Mouse (Mus musculus) MEL (cell line): Measurements from ENCODE around the gene Trappc12. TPM values are rescaled to one million over a fixed set of nuclear protein-coding genes. Genes with fewer than 3 reads are reported as not detected.

Source experiments
- DNase-seq: peaks from one replicate; pipeline ENCODE4 v3.0.0; 2011; ENCODE audit warnings: low read depth, low spot score
- H3K27ac ChIP-seq: 2 replicates; pipeline ENCODE4 v1.5.1; 2012; ENCODE audit warnings: low read depth, mild to moderate bottlenecking, control low read depth, low read length, moderate library complexity; ENCODE audit not compliant: control insufficient read depth
- H3K27me3 ChIP-seq, 2 experiments: fragments of 150-350 bp in 1 of 2; sonication (generic) in 1 of 2; 2 replicates each; pipeline ENCODE4 v1.6.1; 2012; ENCODE audit warnings: low read length in 2 of 2, mild to moderate bottlenecking in 2 of 2, improper control_type of control experiment in 1 of 2, moderate library complexity in 1 of 2; ENCODE audit not compliant: insufficient read depth in 2 of 2, control insufficient read depth in 1 of 2
- H3K36me3 ChIP-seq, 2 experiments: 2 replicates each; pipeline ENCODE4 v1.6.1; 2012 to 2014; ENCODE audit warnings: low read length in 2 of 2, improper control_type of control experiment in 1 of 2, inconsistent platforms in 1 of 2, mild to moderate bottlenecking in 1 of 2; ENCODE audit not compliant: insufficient read depth in 2 of 2, control insufficient read depth in 1 of 2
- H3K4me1 ChIP-seq, 2 experiments: fragments of 150-350 bp in 1 of 2; sonication (generic) in 1 of 2; 2 replicates each; pipeline ENCODE4 v1.6.1; 2012; ENCODE audit warnings: low read length in 2 of 2, improper control_type of control experiment in 1 of 2, mild to moderate bottlenecking in 1 of 2; ENCODE audit not compliant: insufficient read depth in 2 of 2, control insufficient read depth in 1 of 2
- H3K4me3 ChIP-seq, 2 experiments: fragments of 150-350 bp in 1 of 2; sonication (generic) in 1 of 2; 2 replicates each; pipeline ENCODE4 v1.5.1; 2012; ENCODE audit warnings: low read depth in 2 of 2, low read length in 2 of 2, mild to moderate bottlenecking in 2 of 2, moderate library complexity in 2 of 2, control low read depth in 1 of 2, improper control_type of control experiment in 1 of 2; ENCODE audit not compliant: control insufficient read depth in 1 of 2, insufficient read depth in 1 of 2
- H3K79me2 ChIP-seq: 2 replicates; pipeline ENCODE4 v1.6.1; 2012; ENCODE audit warnings: mild to moderate bottlenecking, low read length, moderate library complexity; ENCODE audit not compliant: control insufficient read depth, poor library complexity, insufficient read depth
- H3K9ac ChIP-seq: 2 replicates; pipeline ENCODE4 v1.6.1; 2012; ENCODE audit warnings: low read depth, mild to moderate bottlenecking, control low read depth, low read length, moderate library complexity; ENCODE audit not compliant: control insufficient read depth, poor library complexity, severe bottlenecking
- H3K9me3 ChIP-seq: fragments of 150-350 bp; sonication (generic); replicated peaks from 2 replicates; pipeline ENCODE4 v1.6.1; 2012; ENCODE audit warnings: mild to moderate bottlenecking, low read length, improper control_type of control experiment, moderate library complexity; ENCODE audit not compliant: insufficient read depth
- BHLHE40 ChIP-seq: IDR thresholded peaks from 2 replicates; pipeline ENCODE4 v1.6.1; 2012; ENCODE audit warnings: low read depth, mild to moderate bottlenecking, inconsistent platforms, low read length, improper control_type of control experiment, borderline replicate concordance
- CHD1 ChIP-seq: IDR thresholded peaks from 2 replicates; pipeline ENCODE4 v1.6.1; 2012; ENCODE audit warnings: low read depth, mild to moderate bottlenecking, inconsistent platforms, low read length, improper control_type of control experiment
- CTCF ChIP-seq, 3 experiments: IDR thresholded peaks in 2 of 3; conservative IDR thresholded peaks in 1 of 3; 2 replicates each; pipeline ENCODE4 v1.5.1; 2011 to 2012; ENCODE audit warnings: low read length in 3 of 3, low read depth in 2 of 3, mild to moderate bottlenecking in 2 of 3, improper control_type of control experiment in 1 of 3, inconsistent platforms in 1 of 3, mixed read lengths in 1 of 3, moderate library complexity in 1 of 3; ENCODE audit not compliant: control insufficient read depth in 1 of 3, insufficient read depth in 1 of 3, poor library complexity in 1 of 3, severe bottlenecking in 1 of 3
- ELF1 ChIP-seq: IDR thresholded peaks from 2 replicates; pipeline ENCODE4 v1.6.1; 2014; ENCODE audit warnings: low read depth, mild to moderate bottlenecking, inconsistent platforms, low read length, improper control_type of control experiment, moderate library complexity
- EP300 ChIP-seq, 2 experiments: IDR thresholded peaks; 2 replicates each; pipeline ENCODE4 v1.6.1; 2011; ENCODE audit warnings: improper control_type of control experiment in 2 of 2, low read length in 2 of 2, low read depth in 1 of 2, mild to moderate bottlenecking in 1 of 2
- GABPA ChIP-seq: IDR thresholded peaks from 2 replicates; pipeline ENCODE4 v1.6.1; 2012; ENCODE audit warnings: low read depth, mild to moderate bottlenecking, inconsistent platforms, low read length, improper control_type of control experiment, moderate library complexity
- GATA1 ChIP-seq: IDR thresholded peaks from 2 replicates; pipeline ENCODE4 v1.6.1; 2011; ENCODE audit warnings: low read depth, low read length, improper control_type of control experiment
- HCFC1 ChIP-seq: IDR thresholded peaks from 2 replicates; pipeline ENCODE4 v1.6.1; 2012; ENCODE audit warnings: low read depth, mild to moderate bottlenecking, inconsistent platforms, low read length, improper control_type of control experiment, moderate library complexity
- MAFK ChIP-seq: IDR thresholded peaks from 2 replicates; pipeline ENCODE4 v1.6.1; 2011; ENCODE audit warnings: low read depth, mild to moderate bottlenecking, low read length, improper control_type of control experiment, borderline replicate concordance
- MAX ChIP-seq: IDR thresholded peaks from 2 replicates; pipeline ENCODE4 v1.6.1; 2011; ENCODE audit warnings: low read length, improper control_type of control experiment
- MAZ ChIP-seq: IDR thresholded peaks from 2 replicates; pipeline ENCODE4 v1.6.1; 2012; ENCODE audit warnings: low read depth, mild to moderate bottlenecking, inconsistent platforms, low read length, improper control_type of control experiment
- MYB ChIP-seq: IDR thresholded peaks from 2 replicates; pipeline ENCODE4 v1.6.1; 2011; ENCODE audit warnings: mild to moderate bottlenecking, low read depth, low read length, improper control_type of control experiment
- NRF1 ChIP-seq: IDR thresholded peaks from 2 replicates; pipeline ENCODE4 v1.6.1; 2014; ENCODE audit warnings: low read depth, mild to moderate bottlenecking, inconsistent platforms, low read length, improper control_type of control experiment, moderate library complexity; ENCODE audit not compliant: poor library complexity, insufficient read depth, severe bottlenecking
- POLR2A ChIP-seq, 2 experiments: IDR thresholded peaks; 2 replicates each; pipeline ENCODE4 v1.6.1; 2011 to 2012; ENCODE audit warnings: low read length in 2 of 2, mild to moderate bottlenecking in 2 of 2, control low read depth in 1 of 2, improper control_type of control experiment in 1 of 2, low read depth in 1 of 2, moderate library complexity in 1 of 2; ENCODE audit not compliant: control insufficient read depth in 1 of 2, insufficient read depth in 1 of 2, poor library complexity in 1 of 2
- POLR2AphosphoS5 ChIP-seq: IDR thresholded peaks from 2 replicates; pipeline ENCODE4 v1.6.1; 2012; ENCODE audit warnings: low read depth, borderline replicate concordance, mild to moderate bottlenecking, inconsistent platforms, low read length, moderate library complexity, mixed read lengths
- SMC3 ChIP-seq: IDR thresholded peaks from 2 replicates; pipeline ENCODE4 v1.6.1; 2011; ENCODE audit warnings: low read depth, low read length, improper control_type of control experiment
- TBP ChIP-seq: IDR thresholded peaks from 2 replicates; pipeline ENCODE4 v1.8.0; 2011; ENCODE audit warnings: low read depth, low read length, improper control_type of control experiment
- TCF12 ChIP-seq: IDR thresholded peaks from 2 replicates; pipeline ENCODE4 v1.6.1; 2014; ENCODE audit warnings: low read depth, mild to moderate bottlenecking, inconsistent platforms, low read length, improper control_type of control experiment, moderate library complexity
- UBTF ChIP-seq: IDR thresholded peaks from 2 replicates; pipeline ENCODE4 v1.6.1; 2012; ENCODE audit warnings: low read depth, mild to moderate bottlenecking, inconsistent platforms, low read length, improper control_type of control experiment, moderate library complexity, borderline replicate concordance; ENCODE audit not compliant: insufficient read depth
- ZKSCAN1 ChIP-seq: IDR thresholded peaks from 2 replicates; pipeline ENCODE4 v1.6.1; 2012; ENCODE audit warnings: low read depth, mild to moderate bottlenecking, inconsistent platforms, low read length, improper control_type of control experiment, moderate library complexity
- ZMIZ1 ChIP-seq: IDR thresholded peaks from 2 replicates; pipeline ENCODE4 v1.6.1; 2012; ENCODE audit warnings: low read depth, mild to moderate bottlenecking, inconsistent platforms, low read length, improper control_type of control experiment, moderate library complexity
- polyA plus RNA-seq, 2 experiments: library from polyadenylated mRNA; stranded (reverse) in 1 of 2; unstranded in 1 of 2; fragments of >175 nt in 1 of 2; fragments of >200 nt in 1 of 2; gene quantifications; 2 replicates each; pipeline versions ENCODE4 v1.2.1 to v1.2.4; 2012; ENCODE audit warnings: low replicate concordance in 2 of 2, low read depth in 1 of 2; ENCODE audit not compliant: insufficient read length in 2 of 2, insufficient read depth in 1 of 2, missing spikeins in 1 of 2
- total RNA-seq: library from RNA; depleted of rRNA; stranded (reverse); fragments of 300-350 nt; gene quantifications from 2 replicates; pipeline ENCODE4 v1.2.3, GENCODE M21; 2012

Gene Trappc12
- total and polyA plus RNA-seq, 3 experiments: 31.1 to 35.1 TPM; not detected in 1

- Histone ChIP-seq H3K4me1 (no peaks in the 10 kb centered on the region), H3K27me3 (no peaks in the 10 kb centered on the region), H3K79me2 (no peaks in the 10 kb centered on the region), H3K4me3 (no peak overlapping the region), H3K27ac (no peak overlapping the region), H3K9me3 (no peaks in the 10 kb centered on the region)
- peak; percentile 19 for DNase-seq
- TF ChIP-seq GABPA: no peak
- no peak for TF ChIP-seq GATA1
- no peak for TF ChIP-seq MAX
- no peak for TF ChIP-seq ELF1
- no peak for TF ChIP-seq SMC3
- no peak for TF ChIP-seq HCFC1
- TF ChIP-seq MAFK: no peak
- TF ChIP-seq, all 39 proteins: peak for 0
- no peak overlapping the region for H3K9ac ChIP-seq
- no peaks in the 10 kb centered on the region for H3K36me3 ChIP-seq
These were observed 44.8 kb upstream of the Trappc12 start for GRCm38 (mm10) chr12:28795041-28795440.

GRCm38 (mm10) chr12:28793715-28794114 is 43.4 kb upstream of the Trappc12 start:
- Histone ChIP-seq H3K27ac (no peak overlapping the region), H3K9me3 (no peaks in the 10 kb centered on the region), H3K27me3 (no peaks in the 10 kb centered on the region), H3K36me3 (no peaks in the 10 kb centered on the region), H3K79me2 (no peaks in the 10 kb centered on the region), H3K9ac (no peak overlapping the region), H3K4me3 (no peak overlapping the region), H3K4me1 (no peaks in the 10 kb centered on the region)
- TF ChIP-seq ZKSCAN1 (no peak), EP300 (IDR thresholded peaks at IDR 0.05; ENCODE audit: low read depth in 1 of 2, low read length in 2 of 2) (no peak), MAFK (no peak), ZMIZ1 (no peak), TCF12 (no peak), NRF1 (no peak), UBTF (no peak), MAZ (no peak), BHLHE40 (no peak), CHD1 (no peak), GATA1 (no peak), SMC3 (no peak), TBP (no peak), MYB (no peak), POLR2AphosphoS5 (no peak), CTCF (IDR thresholded peaks at IDR 0.05 in 2 of 3, conservative IDR thresholded peaks at IDR 0.05 in 1 of 3; ENCODE audit: control insufficient read depth in 1 of 3, insufficient read depth in 1 of 3, low read depth in 2 of 3, low read length in 3 of 3, poor library complexity in 1 of 3, severe bottlenecking in 1 of 3) (no peak), MAX (no peak), ELF1 (no peak), POLR2A (IDR thresholded peaks at IDR 0.05; ENCODE audit: control insufficient read depth in 1 of 2, insufficient read depth in 1 of 2, low read depth in 1 of 2, low read length in 2 of 2, poor library complexity in 1 of 2) (no peak)
- no peak for DNase-seq
